Mouse (Mus musculus): ENCODE data around the gene Rnf6.
"Not testable (repeated sequence)": the region's sequence is repeated elsewhere in the genome, so short reads cannot be mapped to it uniquely, and the experiment has no call there.

- TF ChIP-seq CTCF, EP300 (IDR thresholded peaks at IDR 0.05): not testable (repeated sequence)
Measured at GRCm38 (mm10) chr5:146170621-146171020, 50.7 kb downstream of the Rnf6 start, which contains the start of gene Gm6309.

All from lung, postnatal 0 days (tissue).